Mouse (Mus musculus) liver, postnatal 0 days (tissue): ENCODE measurements around the gene Cln5.

Experiments used
- CTCF ChIP-seq: sonication (generic); IDR thresholded peaks from 2 replicates; pipeline ENCODE4 v1.5.1; 2016; ENCODE audit warnings: antibody characterized with exemption, low read depth
- EP300 ChIP-seq: IDR thresholded peaks from 2 replicates; pipeline ENCODE4 v1.6.1; 2016; ENCODE audit warnings: antibody characterized with exemption, low read depth, mild to moderate bottlenecking

DNA sequence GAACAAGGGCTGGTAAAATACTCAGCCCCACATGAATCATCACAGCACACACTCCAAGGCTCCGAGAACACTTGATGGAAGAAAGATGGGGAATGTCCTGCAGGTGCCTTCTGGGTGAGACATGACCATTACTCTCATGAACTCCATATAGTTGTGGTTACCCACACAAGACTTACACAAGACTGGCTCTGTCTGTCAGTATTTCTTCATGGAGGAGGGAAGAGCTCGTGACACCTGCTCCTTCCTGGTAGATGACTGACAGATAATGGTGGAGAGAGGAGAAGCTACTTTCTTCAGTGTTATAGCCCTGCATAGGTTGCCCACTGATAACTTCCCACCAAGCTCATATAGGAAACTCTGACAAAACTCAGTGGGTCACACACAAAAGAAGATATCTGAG is 40.8 kb upstream of the Cln5 start:
- TF ChIP-seq EP300 (no peak), CTCF (no peak)
